Mouse (Mus musculus): ENCODE data around the gene Tomm34.

DNA sequence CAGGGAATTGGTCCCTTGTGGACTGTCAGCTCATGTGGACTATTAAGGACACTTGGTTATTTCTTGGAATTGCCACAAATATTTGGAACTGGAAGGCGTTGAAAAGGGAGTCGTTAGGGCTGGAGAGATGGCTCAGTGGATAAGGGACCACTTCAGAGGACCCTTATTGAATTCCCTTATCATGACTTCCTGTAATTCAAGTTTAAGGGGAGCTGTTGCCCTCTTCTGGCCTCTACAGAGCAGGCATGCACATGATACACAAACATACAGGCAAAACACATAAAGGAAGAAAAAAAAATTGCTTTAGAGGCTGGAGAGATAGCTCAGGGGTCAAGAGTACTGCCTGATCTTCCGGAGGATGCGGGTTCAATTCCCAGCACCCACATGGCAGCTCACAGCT is 51.0 kb downstream of the Tomm34 start:
- TF ChIP-seq POLR2A (IDR thresholded peaks at IDR 0.05; ENCODE audit: borderline replicate concordance, extremely low read depth, low read depth, low read length) = no peak
- no peak for TF ChIP-seq CTCF (IDR thresholded peaks at IDR 0.05; ENCODE audit: insufficient read depth, low read length)
